Mouse (Mus musculus) CH12.LX (cell line): ENCODE measurements around the gene Eef1a1.

ENCODE experiments used
- CTCF ChIP-seq, 2 experiments: IDR thresholded peaks in 1 of 2; conservative IDR thresholded peaks in 1 of 2; 2 replicates each; pipeline ENCODE4 v1.5.1; 2011 to 2012; ENCODE audit warnings: low read depth in 2 of 2, low read length in 2 of 2, improper control_type of control experiment in 1 of 2, inconsistent platforms in 1 of 2, mild to moderate bottlenecking in 1 of 2, moderate library complexity in 1 of 2
- ELF1 ChIP-seq: IDR thresholded peaks from 2 replicates; pipeline ENCODE4 v1.6.1; 2014; ENCODE audit warnings: low read depth, mild to moderate bottlenecking, inconsistent platforms, low read length, improper control_type of control experiment
- EP300 ChIP-seq: IDR thresholded peaks from 2 replicates; pipeline ENCODE4 v1.6.1; 2011; ENCODE audit warnings: low read length, improper control_type of control experiment
- JUND ChIP-seq: conservative IDR thresholded peaks from 2 replicates; pipeline ENCODE4 v1.6.1; 2011; ENCODE audit warnings: low read depth, low read length, improper control_type of control experiment
- NELFE ChIP-seq: IDR thresholded peaks from 2 replicates; pipeline ENCODE4 v1.6.1; 2011; ENCODE audit warnings: low read depth, low read length, improper control_type of control experiment
- POLR2A ChIP-seq: IDR thresholded peaks from 2 replicates; pipeline ENCODE4 v1.6.1; 2011; ENCODE audit warnings: low read depth, mild to moderate bottlenecking, improper control_type of control experiment, low read length
- USF1 ChIP-seq: IDR thresholded peaks from 2 replicates; pipeline ENCODE4 v1.6.1; 2014; ENCODE audit warnings: low read depth, mild to moderate bottlenecking, inconsistent platforms, low read length, improper control_type of control experiment
- USF2 ChIP-seq: conservative IDR thresholded peaks from 2 replicates; pipeline ENCODE4 v1.6.1; 2011; ENCODE audit warnings: low read depth, low read length, improper control_type of control experiment

GRCm38 (mm10) chr9:78532341-78532819 is 43.4 kb upstream of the Eef1a1 start:
- TF ChIP-seq USF1 (no peak), CTCF (conservative IDR thresholded peaks at IDR 0.05 in 1 of 2, IDR thresholded peaks at IDR 0.05 in 1 of 2; ENCODE audit: low read depth in 2 of 2, low read length in 2 of 2) (no peak), NELFE (no peak), ELF1 (no peak), JUND (no peak), POLR2A (no peak), USF2 (no peak), EP300 (no peak)
